Mouse (Mus musculus) neural tube, embryonic 15.5 days (tissue): ENCODE results near the gene Clic1. TPM values are rescaled to one million over a fixed set of nuclear protein-coding genes. Genes with fewer than 3 reads are reported as not detected.

Source experiments
- ATAC-seq: fragments of 200-750 bp; cut with Nextera tagmentation; 2 replicates; pipeline ENCODE4 v1.8.0; 2017; ENCODE audit warnings: mild to moderate bottlenecking, moderate TSS enrichment, moderate library complexity; ENCODE audit not compliant: low FRiP score
- H3K27ac ChIP-seq: fragments of 300-500 bp; sonication (generic); replicated peaks from 2 replicates; pipeline ENCODE4 v1.5.1; 2015; ENCODE audit warnings: mild to moderate bottlenecking, inconsistent platforms
- H3K27me3 ChIP-seq: fragments of 300-500 bp; sonication (generic); replicated peaks from 2 replicates; pipeline ENCODE4 v1.6.1; 2015; ENCODE audit warnings: inconsistent platforms
- H3K36me3 ChIP-seq: fragments of 300-500 bp; sonication (generic); 2 replicates; pipeline ENCODE4 v1.6.1; 2015; ENCODE audit warnings: inconsistent platforms
- H3K4me1 ChIP-seq: fragments of 300-500 bp; sonication (generic); 2 replicates; pipeline ENCODE4 v1.6.1; 2015; ENCODE audit warnings: inconsistent platforms
- H3K4me2 ChIP-seq: fragments of 300-500 bp; sonication (generic); 2 replicates; pipeline ENCODE4 v1.6.1; 2015; ENCODE audit warnings: inconsistent platforms, mild to moderate bottlenecking, moderate library complexity
- H3K4me3 ChIP-seq: fragments of 300-500 bp; sonication (generic); replicated peaks from 2 replicates; pipeline ENCODE4 v1.5.1; 2015; ENCODE audit warnings: mild to moderate bottlenecking, inconsistent platforms
- H3K9ac ChIP-seq: fragments of 300-500 bp; sonication (generic); replicated peaks from 2 replicates; pipeline ENCODE4 v1.6.1; 2015; ENCODE audit warnings: mild to moderate bottlenecking, inconsistent platforms
- H3K9me3 ChIP-seq: fragments of 300-500 bp; sonication (generic); replicated peaks from 2 replicates; pipeline ENCODE4 v1.6.1; 2016; ENCODE audit warnings: inconsistent platforms
- WGBS: fragments of 180-500 bp; shearing (Covaris S2); methylation state at CpG from one replicate; pipeline ENCODE4 v1.1.7; 2015; ENCODE audit warnings: mixed read lengths; 5-methylcytosine and 5-hydroxymethylcytosine counted together
- polyA plus RNA-seq: library from polyadenylated mRNA; unstranded; fragments of >200 nt; fragmentation: Nextera tagmentation; extraction: Ambion mirVana; gene quantifications from 2 replicates; pipeline ENCODE4 v1.2.1, GENCODE M21; 2015

Gene Clic1
- polyA plus RNA-seq, 1 experiment from 2014 or later: 76.6 TPM

DNA sequence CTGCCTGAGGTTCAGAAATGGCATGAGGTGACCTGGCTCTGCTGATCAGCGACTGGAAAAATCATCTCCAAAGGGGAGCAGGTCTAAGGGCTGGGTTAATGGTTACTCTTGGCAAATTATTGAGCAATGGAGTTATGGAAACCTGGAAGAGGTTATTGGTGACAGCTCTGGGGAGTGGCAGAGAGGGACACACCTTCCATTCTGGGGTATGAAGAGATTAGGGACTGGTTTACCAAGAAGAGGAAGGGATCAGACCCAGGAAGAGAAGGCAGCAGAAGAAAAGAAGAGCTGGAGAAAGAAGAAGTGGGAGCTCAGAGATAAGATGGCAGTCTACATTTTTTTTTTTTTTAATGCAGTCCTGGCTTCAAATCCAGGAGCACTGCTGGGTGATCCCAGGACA, 2.1 kb upstream of the Clic1 start:
- Histone ChIP-seq H3K9ac (no peak overlapping the region), H3K4me1 (peaks cover 48% of the 10 kb centered on the region), H3K36me3 (no peaks in the 10 kb centered on the region), H3K9me3 (no peaks in the 10 kb centered on the region), H3K27ac (peak overlapping the region; percentile 82), H3K4me3 (no peak overlapping the region), H3K27me3 (no peaks in the 10 kb centered on the region), H3K4me2 (peak overlapping the region; percentile 11; the same call in 1 of the 2 replicates)
- no peak for ATAC-seq
- 38% methylated on average over 1 of the region's 1 CpGs for WGBS

DNA sequence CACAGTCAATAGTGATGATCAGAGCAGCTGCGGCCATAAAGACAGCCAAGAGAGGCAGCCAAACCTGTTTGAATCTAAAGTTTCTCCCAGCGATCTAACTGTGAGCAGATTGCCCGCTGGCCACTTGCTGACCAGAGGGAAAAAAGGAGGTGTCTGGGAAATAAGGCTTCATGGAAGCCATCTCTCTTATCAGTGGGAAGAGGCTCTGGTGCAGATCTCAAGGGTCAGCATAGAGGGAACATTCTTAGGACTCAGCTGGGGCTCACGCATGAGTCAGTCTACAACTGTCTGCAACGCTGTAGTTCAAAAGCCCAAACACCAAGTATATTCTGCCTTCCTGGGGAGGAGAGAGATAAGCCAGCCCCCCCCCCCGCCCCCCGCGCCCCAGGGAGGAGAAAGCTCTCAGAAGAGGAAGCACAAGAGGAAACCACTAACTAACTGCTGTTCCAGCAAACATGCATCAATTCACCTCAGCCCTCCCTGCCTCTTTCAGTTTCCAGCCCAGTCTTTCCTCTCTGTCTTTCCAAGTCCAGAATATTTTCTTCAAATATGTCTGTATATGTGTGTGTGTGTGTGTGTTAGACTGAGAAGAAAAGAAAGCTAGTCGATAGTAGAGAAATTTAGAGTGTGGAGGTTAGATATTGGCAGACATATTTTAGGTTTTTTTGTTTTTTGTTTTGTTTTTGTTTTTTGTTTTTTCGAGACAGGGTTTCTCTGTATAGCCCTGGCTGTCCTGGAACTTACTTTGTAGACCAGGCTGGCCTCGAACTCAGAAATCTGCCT, 1.4 kb upstream of the Clic1 start:
- no peaks in the 10 kb centered on the region for H3K36me3 ChIP-seq
- peak overlapping the region; percentile 82 for H3K27ac ChIP-seq
- H3K4me3 ChIP-seq: no peak overlapping the region
- peaks cover 51% of the 10 kb centered on the region for H3K4me1 ChIP-seq
- peak overlapping the region; percentile 11; the same call in 1 of the 2 replicates for H3K4me2 ChIP-seq
- no peaks in the 10 kb centered on the region for H3K27me3 ChIP-seq
- 44% methylated on average over 11 of the region's 11 CpGs for WGBS
- no peak for ATAC-seq
- no peaks in the 10 kb centered on the region for H3K9me3 ChIP-seq
- no peak overlapping the region for H3K9ac ChIP-seq

DNA sequence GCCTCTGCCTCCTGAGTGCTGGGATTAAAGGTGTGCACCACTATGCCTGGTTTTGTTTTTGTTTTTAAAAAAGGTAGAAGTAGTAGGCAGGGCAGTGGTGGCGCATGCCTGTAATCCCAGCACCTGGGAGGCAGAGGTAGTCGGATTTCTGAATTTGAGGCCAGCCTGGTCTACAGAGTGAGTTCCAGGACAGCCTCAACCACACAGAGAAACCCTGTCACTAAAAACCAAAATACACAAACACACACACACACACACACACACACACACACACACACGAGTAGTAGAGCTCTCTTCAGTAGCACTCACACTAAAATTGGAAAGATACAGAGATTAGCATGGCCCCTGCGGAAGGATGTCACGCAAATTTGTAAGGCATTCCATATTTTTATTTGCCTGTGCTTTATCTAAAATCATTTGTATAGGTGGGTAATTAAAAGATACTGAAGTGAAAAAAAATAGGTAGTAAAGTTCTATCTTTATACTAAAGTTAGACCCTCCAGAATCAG, 780 bp upstream of the Clic1 start:
- no peak overlapping the region for H3K9ac ChIP-seq
- H3K27me3 ChIP-seq: no peaks in the 10 kb centered on the region
- no peak overlapping the region for H3K4me2 ChIP-seq
- no peak overlapping the region for H3K4me3 ChIP-seq
- ATAC-seq: no peak
- H3K9me3 ChIP-seq: no peaks in the 10 kb centered on the region
- H3K36me3 ChIP-seq: no peaks in the 10 kb centered on the region
- H3K27ac ChIP-seq: peak overlapping the region; percentile 82
- 78% methylated on average over 5 of the region's 5 CpGs for WGBS
- H3K4me1 ChIP-seq: peaks cover 51% of the 10 kb centered on the region

DNA sequence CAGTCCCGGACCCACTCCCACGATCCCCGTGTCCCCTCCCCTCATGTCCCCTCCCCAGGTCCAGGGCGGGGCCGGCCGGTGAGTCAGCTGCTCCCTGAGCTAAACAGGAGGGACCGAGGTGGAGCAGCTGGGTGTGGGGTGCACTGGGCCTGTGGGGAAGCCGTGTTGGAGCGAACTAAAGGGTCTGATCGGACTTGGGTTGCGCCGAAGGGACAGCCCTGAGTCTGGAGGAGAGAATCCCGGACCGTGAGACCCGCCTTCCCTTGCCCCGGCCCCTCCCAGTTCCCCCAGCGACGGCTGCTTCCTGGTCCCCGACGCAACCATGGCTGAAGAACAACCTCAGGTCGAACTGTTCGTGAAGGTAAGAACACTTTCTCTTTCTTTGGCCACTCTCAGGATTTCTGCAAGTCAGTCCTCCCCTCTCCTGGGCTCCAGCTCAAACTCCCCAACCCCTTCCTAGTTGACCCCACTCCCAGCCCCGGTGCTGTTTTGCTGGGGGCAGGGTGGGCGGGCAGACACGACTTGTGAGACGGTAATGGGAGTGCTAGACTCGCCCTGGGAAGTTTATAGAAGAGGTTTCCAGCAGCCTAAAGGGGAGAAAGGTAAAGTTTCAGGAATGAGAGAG, 472 bp downstream of the Clic1 start:
- ATAC-seq: no peak
- WGBS: under 1% methylated on average over 26 of the region's 27 CpGs
- Histone ChIP-seq H3K36me3 (peaks cover 2% of the 10 kb centered on the region; the same call in 1 of the 2 replicates), H3K4me2 (peak overlapping the region; percentile 60), H3K4me1 (peaks cover 51% of the 10 kb centered on the region), H3K9me3 (no peaks in the 10 kb centered on the region), H3K4me3 (peak overlapping the region; percentile 42), H3K27me3 (no peaks in the 10 kb centered on the region), H3K9ac (peak overlapping the region; percentile 44), H3K27ac (peak overlapping the region; percentile 82)

DNA sequence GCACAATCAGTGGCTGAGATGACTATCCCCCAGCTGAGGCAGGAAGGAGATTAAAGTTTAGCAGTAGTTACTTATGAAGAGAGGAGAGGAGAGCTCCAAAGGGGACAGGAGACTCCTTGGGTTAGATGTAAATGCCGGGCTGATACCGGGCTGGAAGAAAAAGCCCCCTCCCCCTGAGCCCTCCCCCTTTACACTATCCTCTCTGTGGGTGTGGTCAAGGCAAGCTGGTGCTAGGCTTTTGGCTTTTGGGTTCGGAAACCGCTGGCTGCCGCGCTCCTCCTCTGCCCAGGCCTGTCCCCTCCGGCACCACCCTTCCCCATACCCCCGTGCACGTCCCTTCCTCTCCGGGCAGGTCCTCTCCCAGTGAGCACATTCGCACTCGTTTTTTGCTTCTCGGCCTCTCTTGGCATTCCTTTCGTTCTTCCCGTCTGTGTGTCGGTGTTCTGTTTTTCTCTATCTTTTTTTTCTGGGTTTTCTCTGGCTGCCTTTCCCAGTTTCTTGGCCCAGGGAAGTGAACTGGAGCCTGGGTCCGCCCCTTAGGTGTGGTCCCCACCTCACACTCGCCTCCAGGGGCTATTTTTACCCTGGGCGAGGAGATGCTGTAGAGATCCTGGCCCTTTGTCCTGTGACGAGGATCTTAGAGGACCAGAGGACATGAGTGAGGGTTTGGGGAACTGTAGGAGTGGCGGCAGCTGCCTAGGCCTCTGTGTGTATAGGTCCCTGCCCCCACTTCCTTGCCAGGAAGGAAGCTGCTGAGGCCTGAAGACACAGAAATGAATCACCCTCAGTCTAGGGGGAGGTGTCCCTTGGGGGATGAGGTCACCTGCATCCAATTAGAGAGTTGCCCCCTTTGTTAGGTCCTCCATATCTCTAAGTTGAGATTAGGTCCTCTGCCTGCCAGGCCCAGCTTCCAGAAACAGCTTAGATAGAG, 1.7 kb downstream of the Clic1 start:
- Histone ChIP-seq H3K36me3 (peaks cover 2% of the 10 kb centered on the region; the same call in 1 of the 2 replicates), H3K9me3 (no peaks in the 10 kb centered on the region), H3K4me2 (peak overlapping the region; percentile 60), H3K9ac (peak overlapping the region; percentile 51), H3K27ac (peak overlapping the region; percentile 83), H3K4me3 (peak overlapping the region; percentile 42), H3K27me3 (no peaks in the 10 kb centered on the region), H3K4me1 (peaks cover 46% of the 10 kb centered on the region)
- WGBS: 6% methylated on average over 21 of the region's 21 CpGs
- ATAC-seq: no peak

DNA sequence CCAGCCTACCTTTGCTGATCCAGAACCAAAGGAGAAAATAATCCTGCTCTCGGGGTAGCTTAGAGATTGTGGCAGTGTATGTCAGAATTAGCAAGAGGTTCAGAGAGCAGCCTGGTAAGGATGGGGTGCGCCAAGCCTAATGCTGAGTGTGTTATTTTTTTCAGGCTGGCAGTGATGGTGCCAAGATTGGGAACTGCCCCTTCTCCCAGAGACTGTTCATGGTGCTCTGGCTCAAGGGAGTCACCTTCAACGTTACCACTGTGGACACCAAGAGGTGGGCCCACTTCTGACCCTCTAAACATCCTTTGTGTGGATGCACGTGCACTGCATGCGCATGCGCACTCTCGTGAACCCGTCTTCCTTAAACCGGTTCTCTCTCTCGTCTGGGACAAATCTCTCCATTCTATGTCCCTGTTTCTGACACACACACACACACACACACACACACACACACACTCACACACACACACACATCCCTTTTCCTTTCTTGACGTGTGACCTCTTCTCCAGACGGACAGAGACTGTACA, 2.6 kb downstream of the Clic1 start:
- H3K9ac ChIP-seq: 0 out of 2 replicates have a peak overlapping the region, but pooled peaks have one; percentile 51
- H3K9me3 ChIP-seq: no peaks in the 10 kb centered on the region
- H3K36me3 ChIP-seq: peaks cover 2% of the 10 kb centered on the region; the same call in 1 of the 2 replicates
- no peaks in the 10 kb centered on the region for H3K27me3 ChIP-seq
- H3K27ac ChIP-seq: peak overlapping the region; percentile 83
- 81% methylated on average over 12 of the region's 12 CpGs for WGBS
- H3K4me3 ChIP-seq: peak overlapping the region; percentile 42
- peaks cover 40% of the 10 kb centered on the region for H3K4me1 ChIP-seq
- no peak for ATAC-seq
- peak overlapping the region; percentile 60 for H3K4me2 ChIP-seq

DNA sequence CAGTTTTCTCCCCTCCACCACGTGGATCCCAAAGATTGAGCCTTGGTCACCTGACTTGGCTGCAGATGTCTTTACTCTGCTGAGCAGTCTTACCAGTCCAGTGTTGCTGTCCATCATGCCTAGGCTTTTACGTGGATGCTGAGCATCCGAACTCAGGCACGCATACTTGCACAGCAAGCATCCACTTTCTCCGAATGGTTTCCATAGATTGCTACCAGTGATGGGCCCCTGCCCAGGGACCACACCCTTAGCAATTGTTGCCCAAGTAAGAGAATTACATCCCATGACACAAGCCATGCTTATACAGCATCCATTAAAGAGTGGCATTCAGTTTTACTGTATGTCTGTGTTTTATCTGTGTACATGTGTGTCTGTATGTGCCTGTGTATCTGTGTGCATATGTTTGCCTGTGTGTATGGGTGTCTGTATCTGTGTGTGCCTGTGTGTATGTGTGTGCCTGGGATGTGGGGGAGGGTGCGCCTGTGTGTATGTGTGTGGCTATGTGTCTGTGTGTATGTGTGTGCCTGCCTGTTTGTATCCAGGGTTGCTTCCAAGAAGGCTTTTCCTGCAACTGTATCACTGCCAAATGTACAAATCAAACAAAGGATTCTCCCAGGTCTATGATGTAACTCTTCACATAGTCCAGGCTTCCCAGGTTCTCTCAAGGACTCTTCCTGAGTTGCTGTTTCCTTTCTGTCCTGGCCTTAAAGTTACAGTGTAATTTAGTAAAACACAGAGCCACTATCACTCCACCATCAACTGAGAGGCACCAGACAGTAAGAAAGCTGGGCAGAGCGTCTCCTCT, 6.1 kb downstream of the Clic1 start:
- 94% methylated on average over 7 of the region's 7 CpGs for WGBS

DNA sequence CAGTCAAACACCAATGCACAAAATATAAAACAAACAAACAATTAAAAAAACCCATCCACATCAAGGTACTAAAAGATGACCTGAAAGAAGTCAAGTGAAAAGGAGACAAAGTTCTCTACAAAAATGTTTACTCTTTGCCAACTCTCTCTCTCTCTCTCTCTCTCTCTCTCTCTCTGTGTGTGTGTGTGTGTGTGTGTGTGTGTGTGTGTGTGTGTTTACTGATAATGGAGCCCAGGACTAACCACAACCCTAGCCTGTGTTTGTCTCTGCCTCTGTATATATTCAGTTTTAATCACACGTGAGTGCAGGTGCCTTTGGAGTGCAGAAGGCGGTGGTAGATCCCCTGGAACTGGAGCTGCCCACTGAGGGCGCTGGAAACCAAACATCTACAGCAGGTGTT, 7.3 kb downstream of the Clic1 start:
- 85% methylated on average over 3 of the region's 3 CpGs for WGBS
- H3K36me3 ChIP-seq: peaks cover 16% of the 10 kb centered on the region
- no peak overlapping the region for H3K4me2 ChIP-seq
- no peaks in the 10 kb centered on the region for H3K27me3 ChIP-seq
- no peak for ATAC-seq
- H3K4me1 ChIP-seq: peaks cover 36% of the 10 kb centered on the region
- no peak overlapping the region for H3K27ac ChIP-seq
- no peak overlapping the region for H3K4me3 ChIP-seq
- no peak overlapping the region for H3K9ac ChIP-seq
- H3K9me3 ChIP-seq: no peaks in the 10 kb centered on the region

More for the DNA sequence above, 6.1 kb downstream of the Clic1 start:
- Histone ChIP-seq H3K27me3 (no peaks in the 10 kb centered on the region), H3K9me3 (no peaks in the 10 kb centered on the region), H3K4me3 (no peak overlapping the region), H3K4me2 (no peak overlapping the region), H3K9ac (no peak overlapping the region; the same call in 1 of the 2 replicates), H3K4me1 (peaks cover 41% of the 10 kb centered on the region), H3K36me3 (peaks cover 6% of the 10 kb centered on the region), H3K27ac (no peak overlapping the region)
- no peak for ATAC-seq

DNA sequence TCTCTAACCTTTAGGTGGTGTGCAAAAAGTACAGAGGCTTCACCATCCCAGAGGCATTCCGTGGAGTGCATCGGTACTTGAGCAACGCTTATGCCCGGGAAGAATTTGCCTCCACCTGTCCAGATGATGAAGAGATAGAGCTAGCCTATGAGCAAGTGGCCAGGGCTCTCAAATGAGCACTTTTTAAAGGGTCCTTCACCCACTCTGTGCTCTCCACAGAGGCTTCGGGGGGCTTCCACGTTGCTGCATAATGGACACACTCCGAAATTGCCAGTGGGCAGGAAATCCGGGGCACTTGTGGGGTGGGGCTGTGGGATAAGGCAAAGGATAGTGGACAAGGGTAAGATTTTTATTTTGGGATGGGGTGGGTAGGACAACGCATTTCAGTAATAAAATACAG, 8.6 kb downstream of the Clic1 start:
- 63% methylated on average over 9 of the region's 9 CpGs for WGBS
- Histone ChIP-seq H3K4me3 (peak overlapping the region; percentile 79), H3K9me3 (no peaks in the 10 kb centered on the region), H3K27ac (peak overlapping the region; percentile 86), H3K27me3 (peaks cover 2% of the 10 kb centered on the region; the same call in 1 of the 2 replicates), H3K4me2 (peak overlapping the region; percentile 84), H3K4me1 (peaks cover 28% of the 10 kb centered on the region), H3K36me3 (peaks cover 18% of the 10 kb centered on the region), H3K9ac (peak overlapping the region; percentile 76; the same call in 1 of the 2 replicates)
- ATAC-seq: no peak
